Mouse (Mus musculus): Measurements from ENCODE around the gene RPS10-NUDT3. TPM values are rescaled to one million over a fixed set of nuclear protein-coding genes. Genes with fewer than 3 reads are reported as not detected.

The RPS10-NUDT3 gene
- not detected for polyA plus RNA-seq (2017; shearing (Covaris generic))

GRCm38 (mm10) chr17:27634871-27635574 lies at the start of gene RPS10-NUDT3:
Gene RPS10-NUDT3 (minus strand): TSS chr17:27635222.

GRCm38 (mm10) chr17:27655089-27656010 lies 20.3 kb upstream of the RPS10-NUDT3 start, which contains the start of gene Pacsin1:
Gene Pacsin1 (plus strand): TSS chr17:27655509.

GRCm38 (mm10) chr17:27636132-27637020 lies 1.4 kb upstream of the RPS10-NUDT3 start, which contains the start of gene Rps10:
Gene Rps10 (minus strand): TSS chr17:27636669.

GRCm38 (mm10) chr17:27623360-27624326 lies 11.4 kb downstream of the RPS10-NUDT3 start, which contains the start of gene Nudt3:
Gene Nudt3 (minus strand): TSS chr17:27623495.

GRCm38 (mm10) chr17:27565163-27565941 lies 69.7 kb downstream of the RPS10-NUDT3 start, which contains the start of gene AI413582:
Gene AI413582 (minus strand): TSS chr17:27565756.

GRCm38 (mm10) chr17:27556315-27557011 lies 78.6 kb downstream of the RPS10-NUDT3 start, which contains the start of gene Hmga1:
Gene Hmga1 (plus strand): TSS chr17:27556497.

Other genes with a start within 250 kb of the RPS10-NUDT3 start
- 0.27 TPM for gene Grm4, start 113.8 kb downstream of the RPS10-NUDT3 start, polyA plus RNA-seq (2017; shearing (Covaris generic))
- gene Hmga1, start 78.7 kb downstream of the RPS10-NUDT3 start, polyA plus RNA-seq (2017; shearing (Covaris generic)), result 55.6 TPM
- 100 TPM for gene AI413582, start 69.5 kb downstream of the RPS10-NUDT3 start, polyA plus RNA-seq (2017; shearing (Covaris generic))
- 60.5 TPM for gene Nudt3, start 11.7 kb downstream of the RPS10-NUDT3 start, polyA plus RNA-seq (2017; shearing (Covaris generic))
- gene Rps10, start 1.4 kb upstream of the RPS10-NUDT3 start, polyA plus RNA-seq (2017; shearing (Covaris generic)), result 979 TPM
- 14.1 TPM for gene Pacsin1, start 20.3 kb upstream of the RPS10-NUDT3 start, polyA plus RNA-seq (2017; shearing (Covaris generic))
- not detected for gene Spdef, start 93.7 kb upstream of the RPS10-NUDT3 start, polyA plus RNA-seq (2017; shearing (Covaris generic))
- 31.9 TPM for gene D17Wsu92e, start 185.4 kb upstream of the RPS10-NUDT3 start, polyA plus RNA-seq (2017; shearing (Covaris generic))
- 105 TPM for gene Snrpc, start 202.9 kb upstream of the RPS10-NUDT3 start, polyA plus RNA-seq (2017; shearing (Covaris generic))
- gene Uhrf1bp1, start 221.2 kb upstream of the RPS10-NUDT3 start, polyA plus RNA-seq (2017; shearing (Covaris generic)), result 1.5 TPM